Mouse (Mus musculus) granulocyte monocyte progenitor cell, adult 5-6 weeks (primary cell): ENCODE data around the gene Evpl. TPM values are rescaled to one million over a fixed set of nuclear protein-coding genes. Genes with fewer than 3 reads are reported as not detected.

Experiments
- ATAC-seq: replicated peaks from 2 replicates; pipeline ENCODE4 v1.8.0; 2016; ENCODE audit warnings: mild to moderate bottlenecking, moderate TSS enrichment, inconsistent platforms; ENCODE audit not compliant: poor library complexity, severe bottlenecking
- total RNA-seq, 2 experiments: library from RNA; stranded (forward) in 1 of 2; stranded (reverse) in 1 of 2; fragments of 200-712, 200-1000 nt in 1 of 2; fragments of >200 nt in 1 of 2; fragmentation: Nextera tagmentation in 1 of 2; gene quantifications; 2 replicates each; pipeline ENCODE4 v1.2.3; 2014 to 2017

The Evpl gene
- total RNA-seq, 2 experiments from 2014 or later = 0.13 to 1.7 TPM

DNA sequence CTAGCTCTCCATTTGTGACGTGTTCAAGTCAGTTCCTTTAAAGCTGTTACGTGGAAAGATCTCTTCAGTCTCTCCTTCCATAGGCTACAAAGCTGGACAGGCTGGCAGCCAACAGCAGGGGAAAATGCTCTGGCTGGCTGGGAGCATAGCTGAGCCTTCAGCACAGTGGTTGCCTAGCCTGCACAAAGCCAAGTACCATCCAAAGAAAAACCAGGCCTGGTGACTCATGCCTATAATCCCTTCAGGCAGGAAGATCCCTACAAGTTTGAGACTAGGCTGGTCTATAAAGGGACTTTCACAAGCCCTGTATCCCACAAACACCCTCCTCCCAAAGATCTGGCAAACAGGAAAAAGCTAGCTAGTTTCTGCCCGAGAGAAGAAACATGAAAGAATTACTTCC, 52.0 kb downstream of the Evpl start:
- no peak for ATAC-seq

DNA sequence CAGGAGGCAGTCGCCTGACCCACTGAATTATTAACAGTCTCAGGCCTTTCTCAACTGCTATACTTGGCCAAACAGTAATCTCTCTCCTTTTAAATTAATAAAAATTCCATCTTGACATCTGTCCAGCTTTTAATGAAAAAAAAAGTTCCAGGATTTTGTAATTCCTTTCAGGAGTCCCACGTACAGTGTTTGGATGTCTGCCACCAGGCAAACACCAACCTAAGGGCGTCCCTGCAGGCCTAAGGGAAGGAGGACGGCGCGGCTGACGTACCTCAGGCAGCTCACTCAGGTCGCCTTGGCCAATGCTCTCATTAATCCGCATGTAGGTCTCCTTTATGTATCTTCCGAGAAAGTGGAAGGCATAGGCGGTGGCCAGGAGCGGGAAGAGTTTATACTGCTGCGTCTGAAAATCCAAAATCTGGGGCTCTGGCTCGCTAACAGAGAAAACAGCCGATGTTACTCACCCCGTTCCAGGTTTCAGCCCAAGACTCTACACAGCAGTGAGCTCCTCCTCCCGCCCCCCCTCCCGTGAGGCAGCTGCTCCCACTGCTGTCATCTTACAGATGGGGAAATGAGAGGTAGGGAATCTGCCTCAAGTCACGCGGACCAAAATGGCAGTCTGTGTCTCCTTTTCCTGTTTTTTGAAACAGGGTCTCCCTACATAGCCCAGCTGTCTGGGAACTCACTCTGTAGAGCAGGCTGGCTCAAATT, 59.3 kb downstream of the Evpl start:
- ATAC-seq = no peak

DNA sequence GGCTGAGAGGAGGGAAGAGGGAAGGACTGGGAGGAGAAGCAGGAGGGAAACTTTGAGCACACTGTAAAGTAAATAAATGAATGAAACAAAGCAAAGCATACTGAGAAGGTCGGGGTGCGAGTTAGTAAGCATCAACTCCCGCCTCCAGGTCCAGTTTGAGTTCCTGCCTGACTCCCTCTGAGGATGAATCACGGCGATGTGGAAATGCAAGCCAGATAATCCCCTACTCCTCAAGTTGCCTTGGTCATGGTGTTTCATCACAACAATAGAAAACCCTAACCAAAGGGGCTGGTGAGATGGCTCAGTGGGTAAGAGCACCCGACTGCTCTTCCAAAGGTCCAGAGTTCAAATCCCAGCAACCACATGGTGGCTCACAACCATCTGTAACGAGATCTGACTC, 61.9 kb downstream of the Evpl start:
- no peak for ATAC-seq

DNA sequence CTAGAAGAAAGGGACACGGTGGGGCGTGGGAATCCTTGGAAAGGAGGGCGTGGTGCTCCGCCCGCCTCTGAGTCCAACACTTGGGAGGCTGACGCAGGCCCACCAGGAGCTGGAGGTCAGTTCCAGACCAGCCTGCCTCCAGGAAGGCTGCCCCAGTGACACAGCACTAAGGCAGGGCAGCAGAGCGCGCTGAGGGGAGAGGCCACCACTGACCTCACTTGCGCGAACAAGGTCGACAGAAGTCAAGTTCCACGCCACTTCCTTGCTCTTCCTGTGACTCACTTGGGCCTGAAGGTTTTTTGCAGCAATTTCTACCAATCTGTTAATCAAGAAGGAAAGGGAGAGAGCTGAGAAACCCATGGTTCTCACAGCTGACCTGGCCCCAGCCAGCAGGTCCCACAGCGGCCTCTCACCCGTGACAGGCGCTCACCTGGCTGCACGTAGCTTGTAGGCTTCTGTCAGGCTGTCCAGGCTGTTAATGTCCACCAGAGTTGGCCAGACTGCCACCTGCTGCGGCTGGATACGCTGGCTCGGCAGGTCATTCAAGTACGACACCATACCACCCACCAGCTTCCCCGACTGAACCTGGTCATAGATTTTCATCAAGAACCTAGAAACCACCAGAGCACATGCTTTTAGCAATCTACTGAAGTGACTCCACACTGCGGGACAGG, 63.0 kb downstream of the Evpl start:
- ATAC-seq = no peak

DNA sequence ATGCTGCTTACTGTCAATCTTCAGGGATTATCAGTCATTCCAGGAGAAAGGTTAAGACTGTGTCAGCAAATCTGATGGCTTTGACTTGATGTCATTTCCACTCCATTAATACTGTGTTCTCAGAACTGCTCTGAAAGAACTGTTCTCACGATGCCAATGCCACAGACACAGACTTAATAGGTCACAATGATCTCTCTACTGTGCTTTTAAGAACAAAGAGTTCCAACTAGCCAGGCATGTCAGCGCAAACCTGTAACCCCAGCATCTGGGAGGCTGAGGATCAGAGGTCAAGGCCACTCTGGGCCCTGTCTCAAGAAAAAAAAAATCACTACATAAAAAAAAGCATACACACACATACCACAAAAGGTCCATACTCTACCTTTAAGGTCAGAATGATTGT, 65.9 kb downstream of the Evpl start:
- no peak for ATAC-seq

Other genes with a start within 250 kb of the Evpl start
- 36.7 and 62.2 TPM in 2 replicates for gene Galk1, start 225.4 kb downstream of the Evpl start, total RNA-seq (2014; fragmentation: Nextera tagmentation)
- gene Galk1, start 225.4 kb downstream of the Evpl start, total RNA-seq (2017) = 41.3 and 52.3 TPM in 2 replicates
- gene H3f3b, start 210.1 kb downstream of the Evpl start, total RNA-seq (2014; fragmentation: Nextera tagmentation) = 447 and 460 TPM in 2 replicates
- 931 and 1,017 TPM in 2 replicates for gene H3f3b, start 210.1 kb downstream of the Evpl start, total RNA-seq (2017)
- 25.4 and 40.0 TPM in 2 replicates for gene Unk, start 207.8 kb downstream of the Evpl start, total RNA-seq (2014; fragmentation: Nextera tagmentation)
- gene Unk, start 207.8 kb downstream of the Evpl start, total RNA-seq (2017) = 15.2 and 19.9 TPM in 2 replicates
- 19.1 and 26.7 TPM in 2 replicates for gene Unc13d, start 160.1 kb downstream of the Evpl start, total RNA-seq (2014; fragmentation: Nextera tagmentation)
- gene Unc13d, start 160.1 kb downstream of the Evpl start, total RNA-seq (2017) = 18.2 and 21.1 TPM in 2 replicates
- gene Wbp2, start 151.1 kb downstream of the Evpl start, total RNA-seq (2014; fragmentation: Nextera tagmentation) = 83.3 and 96.6 TPM in 2 replicates
- 13.6 and 17.3 TPM in 2 replicates for gene Wbp2, start 151.1 kb downstream of the Evpl start, total RNA-seq (2017)
- 1.9 TPM in 1 of 2 replicates, not detected in the other for gene Trim47, start 110.9 kb downstream of the Evpl start, total RNA-seq (2014; fragmentation: Nextera tagmentation)
- 3.1 TPM in 1 of 2 replicates, not detected in the other for gene Trim47, start 110.9 kb downstream of the Evpl start, total RNA-seq (2017)
- gene Trim65, start 106.9 kb downstream of the Evpl start, total RNA-seq (2014; fragmentation: Nextera tagmentation) = 11.6 and 18.1 TPM in 2 replicates
- gene Trim65, start 106.9 kb downstream of the Evpl start, total RNA-seq (2017) = 3.7 and 7.0 TPM in 2 replicates
- 52.1 and 60.1 TPM in 2 replicates for gene Mrpl38, start 99.2 kb downstream of the Evpl start, total RNA-seq (2014; fragmentation: Nextera tagmentation)
- gene Mrpl38, start 99.2 kb downstream of the Evpl start, total RNA-seq (2017) = 22.8 and 29.6 TPM in 2 replicates
- gene Fbf1, start 69.9 kb downstream of the Evpl start, total RNA-seq (2014; fragmentation: Nextera tagmentation) = 14.1 and 22.2 TPM in 2 replicates
- gene Fbf1, start 69.9 kb downstream of the Evpl start, total RNA-seq (2017) = 15.3 and 22.8 TPM in 2 replicates
- gene Ten1, start 39.2 kb downstream of the Evpl start, total RNA-seq (2014; fragmentation: Nextera tagmentation) = 85.3 and 106 TPM in 2 replicates
- gene Ten1, start 39.2 kb downstream of the Evpl start, total RNA-seq (2017) = 28.5 and 31.9 TPM in 2 replicates
- 23.6 and 29.4 TPM in 2 replicates for gene Acox1, start 39.0 kb downstream of the Evpl start, total RNA-seq (2014; fragmentation: Nextera tagmentation)
- 15.0 and 16.0 TPM in 2 replicates for gene Acox1, start 39.0 kb downstream of the Evpl start, total RNA-seq (2017)
- gene Srp68, start 36.1 kb upstream of the Evpl start, total RNA-seq (2014; fragmentation: Nextera tagmentation) = 104 and 123 TPM in 2 replicates
- 75.2 and 75.7 TPM in 2 replicates for gene Srp68, start 36.1 kb upstream of the Evpl start, total RNA-seq (2017)
- not detected in 2 replicates for gene Galr2, start 42.9 kb upstream of the Evpl start, total RNA-seq (2014; fragmentation: Nextera tagmentation)
- gene Galr2, start 42.9 kb upstream of the Evpl start, total RNA-seq (2017) = 0.09 TPM in 1 of 2 replicates, not detected in the other
- gene Exoc7, start 69.2 kb upstream of the Evpl start, total RNA-seq (2014; fragmentation: Nextera tagmentation) = 23.0 and 45.3 TPM in 2 replicates
- 30.1 and 36.6 TPM in 2 replicates for gene Exoc7, start 69.2 kb upstream of the Evpl start, total RNA-seq (2017)
- gene Foxj1, start 97.3 kb upstream of the Evpl start, total RNA-seq (2014; fragmentation: Nextera tagmentation) = not detected in 2 replicates
- not detected in 2 replicates for gene Foxj1, start 97.3 kb upstream of the Evpl start, total RNA-seq (2017)
- gene Rnf157, start 175.0 kb upstream of the Evpl start, total RNA-seq (2014; fragmentation: Nextera tagmentation) = 13.9 and 19.5 TPM in 2 replicates
- gene Rnf157, start 175.0 kb upstream of the Evpl start, total RNA-seq (2017) = 5.9 and 7.5 TPM in 2 replicates
- 49.9 and 62.5 TPM in 2 replicates for gene Ubald2, start 196.0 kb upstream of the Evpl start, total RNA-seq (2014; fragmentation: Nextera tagmentation)
- gene Ubald2, start 196.0 kb upstream of the Evpl start, total RNA-seq (2017) = 45.8 and 46.4 TPM in 2 replicates
- gene Qrich2, start 228.2 kb upstream of the Evpl start, total RNA-seq (2014; fragmentation: Nextera tagmentation) = not detected in 2 replicates
- gene Qrich2, start 228.2 kb upstream of the Evpl start, total RNA-seq (2017) = not detected in 2 replicates